Mouse (Mus musculus) MEL (cell line): ENCODE measurements at regions not wholly inside any gene's neighbourhood (a gene's known extent, or its start where the extent isn't known, plus 50 kb on each side); places are given as distances from the start of the nearest gene placed in this dataset.
"Not testable (repeated sequence)": the region's sequence is repeated elsewhere in the genome, so short reads cannot be mapped to it uniquely, and the experiment has no call there.

Experiments used
- DNase-seq: peaks from one replicate; pipeline ENCODE4 v3.0.0; 2011; ENCODE audit warnings: low read depth, low spot score
- H3K27ac ChIP-seq: 2 replicates; pipeline ENCODE4 v1.5.1; 2012; ENCODE audit warnings: low read depth, mild to moderate bottlenecking, control low read depth, low read length, moderate library complexity; ENCODE audit not compliant: control insufficient read depth
- H3K27me3 ChIP-seq, 2 experiments: fragments of 150-350 bp in 1 of 2; sonication (generic) in 1 of 2; 2 replicates each; pipeline ENCODE4 v1.6.1; 2012; ENCODE audit warnings: low read length in 2 of 2, mild to moderate bottlenecking in 2 of 2, improper control_type of control experiment in 1 of 2, moderate library complexity in 1 of 2; ENCODE audit not compliant: insufficient read depth in 2 of 2, control insufficient read depth in 1 of 2
- H3K36me3 ChIP-seq, 2 experiments: 2 replicates each; pipeline ENCODE4 v1.6.1; 2012 to 2014; ENCODE audit warnings: low read length in 2 of 2, improper control_type of control experiment in 1 of 2, inconsistent platforms in 1 of 2, mild to moderate bottlenecking in 1 of 2; ENCODE audit not compliant: insufficient read depth in 2 of 2, control insufficient read depth in 1 of 2
- H3K4me1 ChIP-seq, 2 experiments: fragments of 150-350 bp in 1 of 2; sonication (generic) in 1 of 2; 2 replicates each; pipeline ENCODE4 v1.6.1; 2012; ENCODE audit warnings: low read length in 2 of 2, improper control_type of control experiment in 1 of 2, mild to moderate bottlenecking in 1 of 2; ENCODE audit not compliant: insufficient read depth in 2 of 2, control insufficient read depth in 1 of 2
- H3K4me3 ChIP-seq, 2 experiments: fragments of 150-350 bp in 1 of 2; sonication (generic) in 1 of 2; 2 replicates each; pipeline ENCODE4 v1.5.1; 2012; ENCODE audit warnings: low read depth in 2 of 2, low read length in 2 of 2, mild to moderate bottlenecking in 2 of 2, moderate library complexity in 2 of 2, control low read depth in 1 of 2, improper control_type of control experiment in 1 of 2; ENCODE audit not compliant: control insufficient read depth in 1 of 2, insufficient read depth in 1 of 2
- H3K79me2 ChIP-seq: 2 replicates; pipeline ENCODE4 v1.6.1; 2012; ENCODE audit warnings: mild to moderate bottlenecking, low read length, moderate library complexity; ENCODE audit not compliant: control insufficient read depth, poor library complexity, insufficient read depth
- H3K9ac ChIP-seq: 2 replicates; pipeline ENCODE4 v1.6.1; 2012; ENCODE audit warnings: low read depth, mild to moderate bottlenecking, control low read depth, low read length, moderate library complexity; ENCODE audit not compliant: control insufficient read depth, poor library complexity, severe bottlenecking
- H3K9me3 ChIP-seq: fragments of 150-350 bp; sonication (generic); replicated peaks from 2 replicates; pipeline ENCODE4 v1.6.1; 2012; ENCODE audit warnings: mild to moderate bottlenecking, low read length, improper control_type of control experiment, moderate library complexity; ENCODE audit not compliant: insufficient read depth
- CHD1 ChIP-seq: IDR thresholded peaks from 2 replicates; pipeline ENCODE4 v1.6.1; 2012; ENCODE audit warnings: low read depth, mild to moderate bottlenecking, inconsistent platforms, low read length, improper control_type of control experiment
- CTCF ChIP-seq, 3 experiments: IDR thresholded peaks in 2 of 3; conservative IDR thresholded peaks in 1 of 3; 2 replicates each; pipeline ENCODE4 v1.5.1; 2011 to 2012; ENCODE audit warnings: low read length in 3 of 3, low read depth in 2 of 3, mild to moderate bottlenecking in 2 of 3, improper control_type of control experiment in 1 of 3, inconsistent platforms in 1 of 3, mixed read lengths in 1 of 3, moderate library complexity in 1 of 3; ENCODE audit not compliant: control insufficient read depth in 1 of 3, insufficient read depth in 1 of 3, poor library complexity in 1 of 3, severe bottlenecking in 1 of 3
- E2F4 ChIP-seq: IDR thresholded peaks from 2 replicates; pipeline ENCODE4 v1.6.1; 2011; ENCODE audit warnings: low read depth, low read length, improper control_type of control experiment, borderline replicate concordance
- HCFC1 ChIP-seq: IDR thresholded peaks from 2 replicates; pipeline ENCODE4 v1.6.1; 2012; ENCODE audit warnings: low read depth, mild to moderate bottlenecking, inconsistent platforms, low read length, improper control_type of control experiment, moderate library complexity
- KAT2A ChIP-seq: conservative IDR thresholded peaks from 2 replicates; pipeline ENCODE4 v1.6.1; 2012; ENCODE audit warnings: low read depth, low read length, improper control_type of control experiment, inconsistent platforms
- MYB ChIP-seq: IDR thresholded peaks from 2 replicates; pipeline ENCODE4 v1.6.1; 2011; ENCODE audit warnings: mild to moderate bottlenecking, low read depth, low read length, improper control_type of control experiment
- MYC ChIP-seq: IDR thresholded peaks from 2 replicates; pipeline ENCODE4 v1.6.1; 2011; ENCODE audit warnings: low read depth, mild to moderate bottlenecking, low read length, improper control_type of control experiment, moderate library complexity
- NELFE ChIP-seq: IDR thresholded peaks from 2 replicates; pipeline ENCODE4 v1.6.1; 2011; ENCODE audit warnings: low read depth, low read length, improper control_type of control experiment
- NRF1 ChIP-seq: IDR thresholded peaks from 2 replicates; pipeline ENCODE4 v1.6.1; 2014; ENCODE audit warnings: low read depth, mild to moderate bottlenecking, inconsistent platforms, low read length, improper control_type of control experiment, moderate library complexity; ENCODE audit not compliant: poor library complexity, insufficient read depth, severe bottlenecking
- POLR2AphosphoS2 ChIP-seq: IDR thresholded peaks from 2 replicates; pipeline ENCODE4 v1.6.1; 2011; ENCODE audit warnings: low read length, improper control_type of control experiment
- POLR2AphosphoS5 ChIP-seq: IDR thresholded peaks from 2 replicates; pipeline ENCODE4 v1.6.1; 2012; ENCODE audit warnings: low read depth, borderline replicate concordance, mild to moderate bottlenecking, inconsistent platforms, low read length, moderate library complexity, mixed read lengths
- RCOR1 ChIP-seq: IDR thresholded peaks from 2 replicates; pipeline ENCODE4 v1.6.1; 2012; ENCODE audit warnings: low read depth, mild to moderate bottlenecking, inconsistent platforms, low read length, improper control_type of control experiment
- SIN3A ChIP-seq: IDR thresholded peaks from 2 replicates; pipeline ENCODE4 v1.6.1; 2012; ENCODE audit warnings: low read length, improper control_type of control experiment, inconsistent platforms
- TAL1 ChIP-seq: IDR thresholded peaks from 2 replicates; pipeline ENCODE4 v1.6.1; 2012; ENCODE audit warnings: mild to moderate bottlenecking, inconsistent platforms, low read length, moderate library complexity, mixed read lengths
- TCF12 ChIP-seq: IDR thresholded peaks from 2 replicates; pipeline ENCODE4 v1.6.1; 2014; ENCODE audit warnings: low read depth, mild to moderate bottlenecking, inconsistent platforms, low read length, improper control_type of control experiment, moderate library complexity
- UBTF ChIP-seq: IDR thresholded peaks from 2 replicates; pipeline ENCODE4 v1.6.1; 2012; ENCODE audit warnings: low read depth, mild to moderate bottlenecking, inconsistent platforms, low read length, improper control_type of control experiment, moderate library complexity, borderline replicate concordance; ENCODE audit not compliant: insufficient read depth
- ZNF384 ChIP-seq: IDR thresholded peaks from 2 replicates; pipeline ENCODE4 v1.6.1; 2012; ENCODE audit warnings: low read depth, mild to moderate bottlenecking, inconsistent platforms, low read length, improper control_type of control experiment

DNA sequence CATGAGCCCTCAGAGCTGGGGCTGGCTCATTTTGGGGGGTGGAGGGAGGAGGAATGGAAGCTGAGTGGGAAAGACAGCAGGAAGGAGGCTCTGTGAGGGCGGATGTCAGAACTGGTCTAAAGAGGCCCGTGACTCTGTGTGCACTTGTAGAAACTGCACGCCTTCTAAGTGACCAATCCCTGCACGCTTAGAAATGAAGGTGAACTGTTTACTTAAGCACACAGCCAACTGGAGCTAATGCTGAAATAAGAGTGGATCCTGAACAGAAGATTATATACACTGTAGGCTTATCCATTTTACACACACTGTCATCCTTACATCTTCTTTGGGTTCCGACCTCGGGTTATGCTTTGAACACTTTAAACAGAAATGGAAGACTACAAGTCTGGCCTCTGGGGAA lies 412.8 kb upstream of the Jmjd1c start:
- Histone ChIP-seq H3K4me1 (no peaks in the 10 kb centered on the region), H3K36me3 (no peaks in the 10 kb centered on the region), H3K9ac (no peak overlapping the region), H3K79me2 (no peaks in the 10 kb centered on the region), H3K4me3 (no peak overlapping the region), H3K27me3 (no peaks in the 10 kb centered on the region), H3K9me3 (no peaks in the 10 kb centered on the region), H3K27ac (no peak overlapping the region)
- TF ChIP-seq TCF12 = no peak
- no peak for TF ChIP-seq MYC
- TF ChIP-seq E2F4 = no peak
- no peak for TF ChIP-seq CHD1
- TF ChIP-seq POLR2AphosphoS5 = no peak
- TF ChIP-seq TAL1 = no peak
- TF ChIP-seq KAT2A = no peak
- DNase-seq = no peak

DNA sequence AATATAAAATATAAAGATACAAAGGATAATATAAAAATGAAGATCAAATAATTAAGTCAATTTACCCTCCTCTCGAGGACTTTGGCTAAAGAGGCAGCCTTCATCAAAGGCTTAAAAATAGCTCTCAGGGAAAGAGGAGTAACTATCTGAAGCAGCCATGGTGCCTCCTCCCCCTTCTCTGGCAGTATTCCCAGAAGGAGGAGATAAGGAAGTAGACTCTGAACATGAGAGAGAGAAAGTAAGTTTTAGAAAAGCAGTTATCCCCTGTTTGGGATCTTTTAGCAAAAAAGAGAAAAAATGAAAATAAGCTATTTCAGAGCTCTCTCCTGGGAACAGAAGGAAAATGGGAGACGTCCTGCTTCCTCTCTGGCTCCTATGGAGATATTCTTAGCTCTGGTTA lies 406.7 kb upstream of the Jmjd1c start:
- H3K9me3 ChIP-seq = not testable (repeated sequence)

GRCm38 (mm10) chr10:66694549-66695285 lies 401.2 kb upstream of the Jmjd1c start:
- DNase-seq = no peak

More for the DNA sequence above, 406.7 kb upstream of the Jmjd1c start:
- not testable (repeated sequence) for H3K36me3 ChIP-seq, H3K9ac ChIP-seq, H3K4me3 ChIP-seq, H3K27me3 ChIP-seq, H3K4me1 ChIP-seq, H3K79me2 ChIP-seq, H3K27ac ChIP-seq, DNase-seq

GRCm38 (mm10) chr10:66714926-66715325 lies 381.0 kb upstream of the Jmjd1c start:
- H3K27ac ChIP-seq, DNase-seq, H3K9ac ChIP-seq, H3K4me1 ChIP-seq, H3K4me3 ChIP-seq, H3K79me2 ChIP-seq, H3K27me3 ChIP-seq, H3K9me3 ChIP-seq, H3K36me3 ChIP-seq: not testable (repeated sequence)

More at GRCm38 (mm10) chr10:66694549-66695285, 401.2 kb upstream of the Jmjd1c start:
- H3K79me2 ChIP-seq = no peaks in the 10 kb centered on the region
- no peaks in the 10 kb centered on the region for H3K36me3 ChIP-seq
- no peaks in the 10 kb centered on the region for H3K4me1 ChIP-seq
- no peaks in the 10 kb centered on the region for H3K27me3 ChIP-seq
- H3K4me3 ChIP-seq = no peak overlapping the region
- no peak overlapping the region for H3K27ac ChIP-seq
- no peaks in the 10 kb centered on the region for H3K9me3 ChIP-seq
- TF ChIP-seq POLR2AphosphoS2 = no peak
- no peak for TF ChIP-seq CTCF (IDR thresholded peaks at IDR 0.05 in 2 of 3, conservative IDR thresholded peaks at IDR 0.05 in 1 of 3; ENCODE audit: control insufficient read depth in 1 of 3, insufficient read depth in 1 of 3, low read depth in 2 of 3, low read length in 3 of 3, poor library complexity in 1 of 3, severe bottlenecking in 1 of 3)
- no peak for TF ChIP-seq NELFE
- no peak for TF ChIP-seq POLR2AphosphoS5
- no peak for TF ChIP-seq RCOR1
- TF ChIP-seq HCFC1 = no peak
- no peak for TF ChIP-seq SIN3A
- no peak for TF ChIP-seq NRF1
- no peak for TF ChIP-seq MYC
- TF ChIP-seq MYB = no peak
- TF ChIP-seq UBTF = no peak
- TF ChIP-seq ZNF384 = no peak
- H3K9ac ChIP-seq = no peak overlapping the region
